Mouse (Mus musculus) brown adipose tissue, adult 24 weeks (tissue): ENCODE measurements around the gene D10Wsu102e. TPM values are rescaled to one million over a fixed set of nuclear protein-coding genes. Genes with fewer than 3 reads are reported as not detected.

Source experiments
- H3K27ac ChIP-seq: fragments of 200-500 bp; replicated peaks from 2 replicates; pipeline ENCODE4 v1.5.1; 2012; ENCODE audit warnings: low read depth, mild to moderate bottlenecking, low read length
- H3K4me1 ChIP-seq: fragments of 200-500 bp; 2 replicates; pipeline ENCODE4 v1.6.1; 2012; ENCODE audit warnings: low read length, mixed read lengths; ENCODE audit not compliant: control insufficient read depth, insufficient read depth, insufficient read length
- H3K4me3 ChIP-seq: fragments of 200-500 bp; 2 replicates; pipeline ENCODE4 v1.5.1; 2012; ENCODE audit warnings: low read depth, mild to moderate bottlenecking, low read length, moderate library complexity; ENCODE audit not compliant: insufficient read depth
- polyA plus RNA-seq: library from polyadenylated mRNA; stranded (reverse); fragments of >200 nt; gene quantifications from 2 replicates; pipeline ENCODE4 v1.2.4, GENCODE M21; 2012; ENCODE audit not compliant: missing spikeins, insufficient read depth, insufficient read length

D10Wsu102e gene
- polyA plus RNA-seq, result 0.20 and 0.25 TPM in 2 replicates

DNA sequence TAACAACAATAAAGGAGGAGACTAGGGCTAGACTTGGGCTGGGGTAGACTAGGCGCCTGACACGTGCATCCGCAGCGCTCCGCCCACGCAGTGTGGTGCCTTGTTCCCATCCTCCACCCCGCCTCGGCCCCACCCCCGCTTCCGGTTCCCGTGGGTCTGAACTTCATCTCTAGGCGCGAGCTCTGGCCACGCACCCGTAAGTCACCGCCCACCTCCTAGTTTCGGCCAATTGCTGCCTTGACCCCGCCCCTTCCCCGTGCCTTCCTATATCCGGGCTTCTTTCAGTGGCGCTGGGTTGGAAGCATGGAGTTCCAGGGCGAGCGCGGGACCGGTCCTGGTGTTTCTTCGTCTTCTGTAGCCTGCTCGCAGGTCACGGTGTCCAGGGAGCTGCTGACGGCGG, at the start of gene D10Wsu102e:
D10Wsu102e (plus strand) TSS at position 266 of the 400 bp plus-strand sequence.
- no peaks in the 10 kb centered on the region; the same call in 1 of the 2 replicates for H3K4me1 ChIP-seq
- H3K27ac ChIP-seq, result 0 out of 2 replicates have a peak within 1 kb of the TSS, but pooled peaks have one; percentile 12
- peak within 1 kb of the TSS; percentile 88 for H3K4me3 ChIP-seq

DNA sequence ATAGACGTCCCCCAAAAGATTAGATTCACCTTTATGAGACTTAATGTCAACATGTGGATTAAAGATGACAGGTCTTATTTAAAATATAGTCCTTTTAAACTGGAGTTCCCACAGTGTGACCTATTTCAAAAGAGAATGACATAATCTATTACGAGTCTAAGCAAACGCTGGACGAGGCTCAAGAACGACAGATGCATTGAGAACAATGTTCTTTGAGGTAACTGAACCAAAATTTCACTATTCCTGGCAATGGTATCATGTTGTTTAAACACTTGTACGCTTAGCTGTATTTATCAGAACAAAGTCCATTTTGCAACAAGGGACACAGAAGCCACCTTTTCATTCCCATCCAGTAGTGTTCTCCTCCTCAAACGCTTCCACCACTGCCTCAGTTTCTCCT, 49.7 kb upstream of the D10Wsu102e start:
- Histone ChIP-seq H3K27ac (no peak overlapping the region), H3K4me1 (no peaks in the 10 kb centered on the region), H3K4me3 (no peak overlapping the region)

DNA sequence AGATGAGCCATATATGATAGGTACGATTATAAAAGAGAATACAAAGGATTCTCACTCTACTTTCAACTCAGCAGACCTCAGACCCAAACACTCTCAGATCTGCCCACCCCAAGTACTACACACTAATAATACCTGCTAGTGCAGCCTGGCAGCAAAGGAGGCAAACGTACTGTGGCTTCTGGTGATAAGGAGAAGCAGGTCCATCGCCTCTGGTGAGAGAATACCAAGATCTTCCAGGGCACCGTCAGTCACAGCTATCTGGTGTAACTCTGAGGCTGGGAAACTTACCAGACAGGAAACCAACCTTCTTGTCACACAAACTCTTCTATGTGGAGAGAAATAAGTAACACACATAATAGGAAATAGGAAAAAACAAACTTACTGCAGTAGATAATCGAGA, 47.0 kb upstream of the D10Wsu102e start:
- H3K4me1 ChIP-seq, result no peaks in the 10 kb centered on the region
- no peak overlapping the region for H3K4me3 ChIP-seq
- H3K27ac ChIP-seq, result no peak overlapping the region

DNA sequence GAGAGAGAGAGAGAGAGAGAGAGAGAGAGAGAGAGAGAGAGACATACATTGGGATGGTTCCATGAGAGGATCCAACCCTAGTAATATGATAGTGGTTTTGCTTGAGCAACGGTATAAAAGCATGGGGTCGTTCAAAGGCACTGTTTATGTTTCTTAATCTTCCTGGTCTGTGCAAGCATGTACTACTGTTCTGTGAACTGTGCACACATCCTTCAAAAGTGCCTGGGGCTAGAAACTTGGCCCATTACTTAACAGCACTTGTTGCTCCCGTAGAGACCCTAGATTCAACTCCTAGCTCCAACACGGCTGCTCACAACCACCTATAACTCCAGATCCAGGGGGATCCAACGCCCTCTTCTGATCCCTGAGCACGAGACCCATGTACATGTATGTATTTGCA, 39.6 kb upstream of the D10Wsu102e start:
- H3K4me3 ChIP-seq, result no peak overlapping the region
- H3K4me1 ChIP-seq, result no peaks in the 10 kb centered on the region
- no peak overlapping the region for H3K27ac ChIP-seq

DNA sequence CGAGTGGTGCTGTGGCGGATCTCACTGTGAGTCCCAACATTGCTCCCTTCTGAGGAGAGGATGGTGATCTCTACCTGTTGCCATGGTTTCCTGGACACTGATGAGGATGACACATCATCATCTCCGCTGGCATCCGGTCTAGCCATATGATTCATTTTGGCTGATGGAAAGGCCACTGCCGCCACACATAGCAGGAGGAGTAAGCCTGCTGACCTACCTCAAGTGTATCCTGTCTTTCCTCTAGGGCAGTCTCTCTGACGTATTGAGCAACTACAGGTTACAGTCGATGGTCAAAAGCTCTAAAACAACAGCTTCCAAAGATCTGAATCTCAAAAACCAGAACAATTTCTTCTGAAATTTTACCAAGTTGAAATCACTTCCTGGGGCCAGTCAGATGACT, 39.2 kb upstream of the D10Wsu102e start:
- Histone ChIP-seq H3K4me1 (no peaks in the 10 kb centered on the region), H3K4me3 (no peak overlapping the region), H3K27ac (no peak overlapping the region)

DNA sequence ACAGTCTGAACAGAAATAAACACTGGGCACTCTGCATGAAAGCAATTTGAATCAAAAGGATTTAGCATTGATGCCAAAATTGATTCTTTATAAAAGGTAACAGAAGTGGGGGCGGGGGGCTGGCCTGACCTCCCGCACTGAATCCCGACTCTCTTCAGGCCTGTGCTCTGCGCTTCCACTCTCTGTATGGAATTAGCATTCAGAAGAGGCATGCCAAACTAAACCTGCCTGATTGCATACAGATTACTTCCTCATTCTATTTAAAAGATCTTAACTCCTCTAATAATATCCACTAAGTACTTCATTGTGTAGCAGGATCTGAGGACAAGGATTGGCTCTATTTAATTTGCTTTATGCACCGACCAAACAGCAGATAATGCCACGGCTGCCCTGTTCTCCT, 38.5 kb upstream of the D10Wsu102e start:
- Histone ChIP-seq H3K27ac (no peak overlapping the region; the same call in 1 of the 2 replicates), H3K4me1 (no peaks in the 10 kb centered on the region), H3K4me3 (no peak overlapping the region)

DNA sequence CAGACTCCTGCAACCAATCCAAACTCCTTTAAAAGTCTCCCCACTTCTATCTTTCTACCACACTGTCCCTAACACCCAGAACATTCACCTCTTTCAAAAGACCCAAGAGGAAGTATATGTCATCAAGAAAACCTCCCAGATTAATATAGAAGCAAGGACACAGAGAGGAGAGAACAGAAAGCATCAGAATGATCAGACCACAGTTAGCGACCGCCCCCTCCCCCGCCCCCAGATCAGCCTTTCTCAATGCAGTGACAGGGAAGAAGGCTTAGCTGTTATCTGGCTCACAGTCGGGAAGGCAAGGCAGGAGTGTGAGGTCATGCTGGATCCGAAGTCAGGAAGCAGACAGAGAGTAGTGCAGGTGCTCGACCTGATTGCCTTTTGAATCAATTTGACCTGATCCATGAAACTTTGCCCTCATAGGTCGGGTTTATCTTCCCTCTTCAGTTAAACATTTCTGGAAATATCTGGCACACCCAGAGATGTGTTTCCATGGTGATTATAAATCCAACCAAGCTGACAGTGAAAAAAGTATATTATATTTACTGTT, 37.4 kb upstream of the D10Wsu102e start:
- Histone ChIP-seq H3K27ac (no peak overlapping the region), H3K4me3 (no peak overlapping the region), H3K4me1 (no peaks in the 10 kb centered on the region)

DNA sequence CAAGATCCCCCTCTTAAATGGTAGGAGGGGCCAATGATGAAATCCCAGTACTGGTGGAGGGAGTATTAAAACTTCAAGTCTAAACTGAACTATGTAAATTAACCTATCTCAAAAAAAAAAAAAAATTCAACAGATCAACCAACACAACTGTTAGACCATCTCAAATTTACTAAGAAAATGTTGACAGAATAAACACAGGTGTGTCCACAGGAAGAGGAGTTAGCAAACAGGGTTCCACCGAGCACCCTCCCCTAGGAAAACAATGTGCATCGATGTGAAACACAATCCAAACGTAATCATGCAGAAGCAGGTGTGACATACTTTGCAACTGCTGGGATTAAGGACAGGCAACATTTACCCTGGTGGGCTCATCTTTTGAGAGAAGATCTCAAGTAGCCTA, 35.1 kb upstream of the D10Wsu102e start:
- Histone ChIP-seq H3K27ac (no peak overlapping the region), H3K4me3 (no peak overlapping the region), H3K4me1 (no peaks in the 10 kb centered on the region)

DNA sequence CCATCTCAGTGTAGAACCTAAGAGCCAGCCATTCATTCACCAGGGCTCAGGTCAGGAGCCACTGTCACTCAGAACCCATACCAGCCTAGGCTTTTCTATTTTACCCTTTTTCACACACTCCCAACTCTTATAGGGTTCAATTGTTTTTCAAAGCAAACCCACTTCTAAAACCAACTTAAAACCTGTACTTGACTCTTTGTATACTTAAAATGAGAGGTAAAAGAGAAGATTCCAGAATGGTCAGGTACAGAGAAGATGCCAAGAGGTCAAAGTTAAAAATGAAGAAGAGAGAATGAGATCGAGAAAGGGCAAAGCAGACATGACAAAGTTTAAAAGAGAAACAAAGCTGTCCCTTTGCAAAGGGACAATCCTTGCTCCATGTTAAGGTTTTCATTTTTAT, 34.1 kb upstream of the D10Wsu102e start:
- Histone ChIP-seq H3K27ac (no peak overlapping the region), H3K4me1 (no peaks in the 10 kb centered on the region), H3K4me3 (no peak overlapping the region)

DNA sequence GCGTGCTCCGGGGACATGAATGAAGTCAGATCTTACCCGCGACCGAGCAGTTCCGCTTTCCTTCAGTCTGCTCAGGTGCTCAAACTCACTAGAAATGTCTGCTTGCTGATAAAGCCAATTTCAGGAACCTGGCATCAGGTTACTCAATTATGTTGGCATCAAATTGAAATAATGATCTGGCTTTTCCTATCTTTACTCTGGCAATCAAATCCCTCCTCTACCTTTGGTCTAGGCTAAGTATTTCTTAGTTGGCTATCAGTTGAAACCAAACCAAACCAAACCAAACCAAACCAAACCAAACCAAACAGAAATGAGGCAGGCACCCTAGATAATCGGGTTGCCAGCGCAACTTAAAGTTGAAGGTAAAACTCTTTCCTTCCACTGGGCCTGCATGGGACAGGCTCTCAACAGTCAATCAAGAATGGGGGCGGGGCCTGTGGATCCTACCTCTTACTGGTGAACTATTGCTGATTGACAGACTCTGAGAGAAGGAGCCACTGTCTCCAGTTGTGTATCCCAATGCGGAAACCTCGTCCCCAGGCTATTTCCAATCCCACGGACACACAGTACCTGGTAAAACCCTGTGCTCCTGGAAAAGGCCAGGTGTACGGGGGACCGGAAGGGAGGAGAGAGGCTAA, 33.3 kb upstream of the D10Wsu102e start:
- Histone ChIP-seq H3K27ac (no peak overlapping the region), H3K4me3 (no peak overlapping the region), H3K4me1 (no peaks in the 10 kb centered on the region)

DNA sequence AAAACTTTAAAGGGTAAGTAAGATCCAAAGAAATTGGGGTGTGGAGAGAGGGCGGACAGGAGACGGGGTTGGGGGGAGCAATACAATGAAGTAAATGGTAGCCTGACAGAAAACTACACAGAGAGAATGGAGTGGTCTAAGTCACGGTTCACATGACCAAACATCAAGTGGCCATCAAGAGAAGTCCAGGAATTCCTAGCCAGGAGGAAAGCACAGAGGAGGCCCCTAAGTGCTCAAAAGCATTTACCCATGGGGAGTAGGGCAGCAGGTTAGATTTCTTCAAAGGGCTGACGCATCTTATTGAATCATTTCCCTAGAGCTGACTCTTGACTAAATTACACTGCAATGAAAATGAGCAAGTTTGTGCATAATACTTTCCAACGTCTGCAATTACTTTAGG, 31.2 kb upstream of the D10Wsu102e start:
- Histone ChIP-seq H3K4me1 (no peaks in the 10 kb centered on the region), H3K4me3 (no peak overlapping the region), H3K27ac (no peak overlapping the region)

DNA sequence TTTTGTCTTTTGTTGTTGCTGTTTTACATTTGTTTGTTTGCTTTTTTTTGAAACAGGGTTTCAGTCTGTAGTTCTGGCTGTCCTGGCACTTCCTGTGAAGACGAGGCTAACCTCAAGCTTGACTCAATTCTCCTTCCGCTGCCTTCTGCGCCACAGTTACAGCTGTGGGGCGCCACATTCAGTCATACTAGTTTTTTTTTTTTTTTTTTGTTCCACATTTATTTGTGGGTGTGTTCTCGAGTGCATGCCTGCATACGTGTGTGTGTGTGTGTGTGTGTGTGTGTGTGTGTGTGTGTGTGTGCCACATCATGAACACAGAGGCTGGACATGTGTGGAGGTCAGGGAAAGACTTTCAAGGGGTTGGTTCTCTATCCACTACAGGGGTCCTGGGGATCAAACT, 29.7 kb upstream of the D10Wsu102e start:
- Histone ChIP-seq H3K4me1 (no peaks in the 10 kb centered on the region), H3K27ac (peak overlapping the region; percentile 44), H3K4me3 (no peak overlapping the region)

DNA sequence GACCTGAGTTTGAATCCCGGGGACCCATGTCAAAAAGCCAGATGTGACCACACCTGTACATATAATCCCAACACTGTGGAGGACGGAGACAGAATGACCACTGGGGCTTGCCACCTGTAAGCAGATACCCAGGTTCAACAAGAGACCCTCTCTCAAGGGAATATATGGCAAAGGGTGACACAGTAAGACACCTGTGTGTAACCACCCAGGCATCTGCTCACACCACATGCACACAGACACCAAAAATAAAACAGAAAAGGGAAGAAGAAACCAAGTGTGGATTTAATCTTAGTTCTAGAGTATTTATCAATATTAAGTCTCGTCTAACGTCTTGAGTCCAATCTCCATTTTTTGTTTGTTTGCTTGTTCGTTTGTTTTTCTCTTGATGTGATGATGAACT, 28.2 kb upstream of the D10Wsu102e start:
- H3K27ac ChIP-seq, result no peak overlapping the region
- H3K4me1 ChIP-seq, result no peaks in the 10 kb centered on the region
- no peak overlapping the region for H3K4me3 ChIP-seq

DNA sequence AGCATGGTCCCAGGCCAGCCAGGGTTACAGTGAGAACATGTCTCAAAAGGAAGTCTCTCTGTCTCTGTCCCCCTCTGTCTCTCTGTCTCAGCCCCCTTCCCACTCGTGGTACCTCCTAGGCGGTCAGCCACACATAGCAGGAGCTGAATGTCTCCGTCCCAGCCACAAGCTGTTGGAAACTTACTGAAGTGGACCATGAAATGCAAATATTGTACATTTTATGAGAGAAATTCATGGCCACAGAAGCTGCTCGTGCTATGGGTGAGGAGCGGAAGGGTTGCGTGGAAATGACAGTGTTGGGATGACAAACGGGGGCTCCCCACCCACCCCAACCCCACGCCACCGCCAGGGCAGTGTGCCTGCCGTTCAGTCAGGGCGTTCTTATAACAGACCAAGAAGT, 27.4 kb upstream of the D10Wsu102e start:
- no peak overlapping the region for H3K27ac ChIP-seq
- no peaks in the 10 kb centered on the region for H3K4me1 ChIP-seq
- no peak overlapping the region for H3K4me3 ChIP-seq

DNA sequence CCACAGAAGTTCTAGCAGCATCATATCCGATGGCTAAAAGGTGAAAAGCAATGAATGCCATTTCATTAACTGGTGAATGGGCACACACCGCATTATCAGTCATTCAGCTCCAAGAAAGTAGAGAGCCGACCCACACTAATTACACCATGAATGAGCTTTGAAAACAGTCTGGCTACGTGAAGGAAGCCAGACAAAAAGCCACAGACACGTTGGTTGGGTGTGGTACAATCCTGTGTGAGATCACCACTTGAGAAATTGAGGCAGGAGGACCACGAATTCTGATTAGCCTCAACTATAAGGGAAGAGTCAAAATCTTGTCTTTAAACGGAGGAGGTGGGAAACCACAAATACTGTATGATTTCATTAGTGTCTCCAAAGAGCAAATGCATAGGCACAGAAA, 23.7 kb upstream of the D10Wsu102e start:
- Histone ChIP-seq H3K4me1 (no peaks in the 10 kb centered on the region), H3K4me3 (no peak overlapping the region), H3K27ac (no peak overlapping the region)
